Mouse (Mus musculus): ENCODE measurements around the gene Syt5.
"Not testable (repeated sequence)": the region's sequence is repeated elsewhere in the genome, so short reads cannot be mapped to it uniquely, and the experiment has no call there.

The Syt5 gene

DNA sequence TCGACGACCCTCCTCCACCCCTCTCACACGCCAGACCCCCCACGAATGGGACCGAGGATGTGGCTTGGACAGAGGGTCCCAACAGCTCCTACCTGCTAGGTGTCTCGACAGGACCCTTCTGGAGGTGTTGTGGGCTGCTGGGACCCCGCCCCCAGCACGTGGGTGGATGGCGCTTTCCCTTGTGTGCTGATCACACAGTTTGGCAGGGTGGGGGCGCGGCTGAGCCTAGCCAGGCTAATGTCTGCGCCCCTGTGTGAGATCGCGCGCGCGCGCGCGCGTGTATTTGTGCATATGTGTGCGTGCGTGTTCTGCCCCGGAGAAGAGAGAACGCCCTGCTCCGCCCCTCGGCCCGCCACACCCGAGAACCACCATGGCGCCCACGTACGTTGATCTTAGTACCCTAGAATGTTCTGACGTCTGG lies at the start of gene Syt5:
Syt5 (minus strand) TSS at position 321 of the 421 bp plus-strand sequence.
- DNase-seq (ENCODE audit: low spot score), result no peak

- not testable (repeated sequence) for DNase-seq (ENCODE audit: low spot score)
Observed at GRCm38 (mm10) chr7:4597046-4597445, 49.7 kb upstream of the Syt5 start.

- not testable (repeated sequence) for DNase-seq (ENCODE audit: low spot score)
Observed at GRCm38 (mm10) chr7:4581481-4581880, 34.1 kb upstream of the Syt5 start.

- not testable (repeated sequence) for DNase-seq (ENCODE audit: low spot score)
Observed at GRCm38 (mm10) chr7:4572361-4572760, 25.0 kb upstream of the Syt5 start.

- no peak for DNase-seq (ENCODE audit: low spot score)
Observed at GRCm38 (mm10) chr7:4562660-4563059, 15.3 kb upstream of the Syt5 start.

DNA sequence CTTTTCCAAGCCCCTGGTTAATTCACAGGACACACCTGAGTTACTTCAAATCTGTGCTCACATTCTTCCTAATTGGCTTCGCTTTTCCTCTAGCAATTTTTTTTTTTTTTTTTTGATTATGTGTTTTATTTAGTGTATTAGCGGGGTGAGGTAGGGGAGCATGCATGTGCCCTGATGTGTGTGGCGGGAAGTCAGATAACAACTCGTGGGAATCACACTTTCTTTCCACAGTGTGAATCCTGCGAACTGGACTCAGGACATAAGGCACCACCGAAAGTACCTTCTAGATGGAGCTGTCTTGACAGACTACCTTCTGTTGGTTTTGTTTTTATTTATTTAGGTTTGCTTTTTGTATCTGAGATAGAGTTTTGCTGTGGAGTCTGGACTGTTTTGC lies 9.8 kb upstream of the Syt5 start:
- no peak for DNase-seq (ENCODE audit: low spot score)

DNA sequence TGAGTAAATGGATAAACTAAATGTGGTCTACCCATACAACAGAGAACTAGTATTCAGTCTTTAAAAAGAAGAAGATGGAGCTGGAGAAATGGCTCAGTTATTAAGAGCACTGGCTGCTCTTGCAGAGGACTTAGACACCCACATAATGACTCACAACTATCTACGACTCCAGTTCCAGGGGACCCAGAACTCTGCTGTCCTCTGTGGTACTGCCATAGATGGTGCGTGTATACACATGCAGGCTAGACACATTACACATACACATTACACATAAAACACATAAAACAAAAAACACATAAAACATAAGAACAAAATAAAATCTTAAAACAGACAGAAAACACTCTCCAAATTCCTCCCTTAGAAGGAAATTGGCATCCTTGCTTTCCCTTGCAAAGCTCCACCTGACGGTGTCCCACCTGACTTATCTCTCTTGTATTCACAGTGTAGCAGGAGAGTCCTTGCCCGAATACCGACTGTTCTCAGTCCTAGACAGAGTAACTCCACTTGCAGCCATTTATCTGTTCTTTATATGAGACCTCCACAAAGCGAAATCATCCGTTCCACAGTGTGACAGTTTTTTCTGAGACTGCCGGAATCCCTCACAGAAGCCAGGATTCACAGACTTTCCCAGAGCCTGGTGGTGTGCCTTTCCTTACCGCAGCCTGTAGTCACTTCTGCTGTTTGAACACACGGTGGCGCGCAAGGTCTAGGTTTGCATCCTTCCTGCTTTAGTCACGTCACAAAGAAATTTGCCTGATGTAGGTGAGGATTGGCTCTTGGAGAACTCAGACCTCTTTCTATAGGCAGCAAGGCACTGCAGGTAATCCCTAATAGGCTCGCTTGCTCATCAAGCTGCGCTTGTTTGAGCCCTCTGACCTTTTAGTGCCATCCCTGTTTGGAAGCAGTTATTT lies 9.2 kb upstream of the Syt5 start:
- peak; percentile 24 for DNase-seq (ENCODE audit: low spot score)

GRCm38 (mm10) chr7:4546591-4547131 lies 680 bp downstream of the Syt5 start:
- DNase-seq (ENCODE audit: low spot score), result peak; percentile 60

GRCm38 (mm10) chr7:4546050-4546449 lies 1.3 kb downstream of the Syt5 start:
- no peak for DNase-seq (ENCODE audit: low spot score)

DNA sequence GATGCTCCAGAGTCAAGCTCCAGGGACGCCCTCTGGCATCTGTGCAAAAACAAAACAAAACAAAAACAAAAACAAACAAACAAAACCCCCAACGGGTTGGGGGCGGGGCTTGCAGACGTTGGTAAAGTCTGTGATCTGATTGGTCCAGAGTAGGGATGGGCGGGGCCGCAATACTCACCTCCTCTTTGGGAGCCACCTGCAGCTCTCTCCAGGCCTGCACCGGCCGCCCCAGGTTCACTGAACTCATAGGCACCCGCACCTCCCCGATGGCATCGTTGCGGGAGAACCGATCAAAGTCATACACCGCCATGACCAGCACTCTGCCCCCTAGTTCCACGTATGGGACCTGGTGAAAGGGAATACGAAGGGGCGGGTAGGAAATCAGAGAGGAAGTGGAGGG lies 5.3 kb downstream of the Syt5 start:
- no peak for DNase-seq (ENCODE audit: low spot score)

GRCm38 (mm10) chr7:4541344-4541743 lies 6.0 kb downstream of the Syt5 start:
- DNase-seq (ENCODE audit: low spot score), result no peak

GRCm38 (mm10) chr7:4539019-4539418 lies 8.3 kb downstream of the Syt5 start:
- DNase-seq (ENCODE audit: low spot score), result no peak

DNA sequence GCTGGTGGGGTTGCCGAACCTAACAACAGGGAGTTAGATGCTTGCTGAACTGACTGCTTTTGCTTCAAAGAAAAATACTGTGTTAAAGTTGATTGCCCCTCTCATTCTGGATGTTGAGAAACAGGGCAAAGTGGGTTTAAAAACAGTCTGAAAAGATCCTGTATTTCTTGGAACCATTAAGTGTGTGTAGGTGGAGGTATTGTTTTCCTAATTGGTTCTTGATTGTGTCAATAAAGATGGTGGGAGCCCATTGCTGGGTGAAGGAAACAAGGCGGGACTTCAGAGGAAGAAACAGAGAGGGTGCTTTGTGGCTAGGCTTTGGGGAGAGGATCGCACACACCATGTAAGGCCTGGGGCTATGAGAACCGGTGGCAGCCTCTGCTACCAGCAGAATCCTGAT lies 10.2 kb downstream of the Syt5 start:
- DNase-seq (ENCODE audit: low spot score), result no peak

DNA sequence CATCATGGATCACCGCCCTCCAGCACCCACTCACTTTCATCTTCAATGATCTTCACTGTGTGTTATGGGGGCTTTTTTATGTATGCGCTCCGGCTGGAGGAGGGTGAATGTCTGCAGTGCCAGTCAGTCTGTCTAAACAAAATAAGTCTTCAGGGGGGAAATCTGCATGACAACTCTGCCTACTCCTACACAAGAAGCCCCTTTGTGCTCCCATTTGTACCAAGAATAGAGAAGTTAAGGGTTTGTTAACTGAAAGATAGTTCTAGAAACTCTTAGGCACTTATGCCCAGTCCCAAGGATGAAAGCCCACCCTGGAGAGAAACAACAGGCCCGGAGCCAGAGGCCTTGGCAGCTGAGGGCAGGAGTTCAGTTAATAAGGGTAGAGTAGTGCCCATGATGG lies 11.0 kb downstream of the Syt5 start:
- DNase-seq (ENCODE audit: low spot score), result no peak

DNA sequence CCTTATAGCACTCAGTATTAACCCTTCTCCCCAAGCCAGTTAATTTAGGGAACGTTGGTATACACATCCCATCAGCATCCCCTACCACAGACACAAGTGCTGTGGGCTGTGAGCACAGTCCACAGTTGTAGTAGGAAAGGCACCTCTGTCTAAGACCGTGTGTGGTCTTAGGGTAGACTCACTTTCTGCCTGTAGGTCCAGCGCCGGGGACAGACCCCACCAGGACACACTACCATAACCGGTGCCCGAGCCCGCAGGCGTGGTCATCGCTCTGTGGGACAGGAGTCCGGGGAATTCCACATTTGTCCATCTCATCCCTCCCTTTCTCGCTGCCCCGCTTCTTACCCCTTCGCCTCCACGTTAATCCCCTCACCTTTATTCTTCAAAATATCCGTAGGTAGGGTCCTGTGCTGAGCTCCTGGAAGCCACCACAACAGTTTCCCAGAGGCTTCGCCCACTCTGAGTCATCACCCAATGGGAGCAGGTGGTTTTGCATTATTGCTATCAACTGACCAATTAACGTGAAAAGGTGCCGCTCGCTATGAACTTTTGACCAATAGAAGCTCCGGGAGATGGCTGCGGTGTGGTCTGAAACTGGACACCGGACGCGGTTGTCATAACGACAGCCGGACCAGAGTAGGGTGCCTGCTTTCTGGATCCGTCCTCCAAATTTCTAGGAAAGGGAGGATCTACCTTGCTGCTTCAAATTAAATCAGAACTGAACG lies 15.2 kb downstream of the Syt5 start, which contains the start of gene Dnaaf3:
Dnaaf3 (minus strand) TSS at position 449 of the 725 bp plus-strand sequence.
- DNase-seq (ENCODE audit: low spot score), result peak; percentile 84

GRCm38 (mm10) chr7:4530166-4530565 lies 17.2 kb downstream of the Syt5 start:
- not testable (repeated sequence) for DNase-seq (ENCODE audit: low spot score)

GRCm38 (mm10) chr7:4527302-4527689 lies 20.0 kb downstream of the Syt5 start:
- DNase-seq (ENCODE audit: low spot score), result no peak

- peak; percentile 73 for DNase-seq (ENCODE audit: low spot score)
Observed at GRCm38 (mm10) chr7:4526341-4527301, 20.7 kb downstream of the Syt5 start.

DNA sequence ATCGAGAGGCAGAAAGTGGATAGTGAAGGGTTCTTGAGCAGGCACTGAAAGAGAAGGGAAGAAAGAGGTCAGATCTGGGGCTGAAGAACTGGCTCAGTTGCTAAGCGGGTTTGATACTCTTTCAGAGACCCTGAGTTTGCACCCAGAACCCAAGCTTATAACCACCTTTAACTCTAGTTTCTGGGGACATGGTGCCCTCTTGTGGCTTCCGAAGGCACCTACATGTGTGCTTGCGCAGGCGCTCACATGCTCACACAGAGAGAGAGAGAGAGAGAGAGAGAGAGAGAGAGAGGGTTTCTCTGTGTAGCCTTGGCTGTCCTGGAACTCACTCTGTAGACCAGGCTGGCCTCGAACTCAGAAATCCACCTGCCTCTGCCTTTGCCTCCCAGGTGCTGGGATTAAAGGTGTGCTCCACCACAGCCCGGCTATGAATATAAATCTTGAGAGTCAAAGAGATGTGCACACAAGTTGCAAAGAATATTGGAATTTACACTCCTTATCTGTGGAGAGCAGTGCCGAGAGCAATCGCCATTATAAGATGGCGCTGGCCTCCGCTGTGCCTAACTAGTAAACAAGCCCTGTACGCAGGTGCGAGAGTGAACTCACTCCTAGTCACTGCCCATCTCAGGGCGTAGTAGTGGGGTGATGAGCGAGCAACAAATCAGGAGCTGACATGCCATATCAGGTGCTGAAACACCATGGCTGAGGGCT lies 23.0 kb downstream of the Syt5 start, which contains the start of gene Tnni3:
Tnni3 (minus strand) TSS at position 18 of the 711 bp plus-strand sequence.
- DNase-seq (ENCODE audit: low spot score), result not testable (repeated sequence)

- DNase-seq (ENCODE audit: low spot score), result no peak
Observed at GRCm38 (mm10) chr7:4523205-4524130, 23.9 kb downstream of the Syt5 start.

All from ovary, adult 18-20 months (tissue).